Mouse (Mus musculus) cerebellum, postnatal 10 days (tissue): ENCODE results near the gene Foxn3.

ENCODE experiments used
- DNase-seq, 2 experiments: peaks; one replicate each; pipeline ENCODE4 v3.0.0; 2021; ENCODE audit warnings: mixed read lengths in 2 of 2

The Foxn3 gene

DNA sequence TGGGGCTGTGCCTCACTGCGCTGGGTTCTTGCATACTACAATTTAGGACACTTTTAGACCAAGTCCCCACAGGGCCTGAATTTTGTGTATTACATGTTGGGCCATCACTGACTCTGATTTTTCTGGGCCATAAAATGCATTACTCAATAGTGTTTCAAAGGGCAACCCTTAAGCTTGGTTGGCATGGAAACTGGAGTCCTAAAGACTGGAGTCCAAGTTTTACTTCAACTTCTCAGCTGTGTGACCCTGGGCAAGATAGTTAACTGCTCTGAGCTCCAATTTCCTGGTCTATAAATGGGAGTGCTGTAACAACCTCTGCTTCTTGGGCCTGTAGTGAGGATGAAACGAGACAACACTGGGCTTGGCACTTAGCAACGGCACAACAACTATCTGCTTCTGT, 215.9 kb downstream of the Foxn3 start:
- DNase-seq: no peak

GRCm38 (mm10) chr12:99346982-99347381, 216.4 kb downstream of the Foxn3 start:
- no peak for DNase-seq

DNA sequence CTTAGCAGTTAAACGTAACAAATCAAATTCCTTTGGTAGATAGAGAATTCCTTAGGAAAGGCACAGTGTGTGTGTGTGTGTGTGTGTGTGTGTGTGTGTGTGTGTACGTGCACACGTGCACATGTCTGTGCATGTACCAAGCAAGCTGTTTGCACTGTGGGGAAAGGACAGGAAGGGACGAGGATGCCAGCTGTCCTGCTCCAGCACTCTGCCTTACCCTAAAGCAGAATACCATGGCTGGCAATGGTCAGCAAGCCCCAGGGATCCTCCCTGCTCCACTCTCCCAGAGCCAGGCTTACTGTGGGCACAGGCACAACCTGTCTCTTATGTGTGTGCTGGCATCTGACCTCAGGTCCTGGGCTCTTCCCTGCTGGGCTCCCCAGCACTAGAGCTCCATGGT, 218.1 kb downstream of the Foxn3 start:
- peak; percentile 53 to 62 for DNase-seq

GRCm38 (mm10) chr12:99343378-99343777, 220.0 kb downstream of the Foxn3 start:
- no peak for DNase-seq

- no peak for DNase-seq
Observed at GRCm38 (mm10) chr12:99342160-99342559, 221.2 kb downstream of the Foxn3 start.

DNA sequence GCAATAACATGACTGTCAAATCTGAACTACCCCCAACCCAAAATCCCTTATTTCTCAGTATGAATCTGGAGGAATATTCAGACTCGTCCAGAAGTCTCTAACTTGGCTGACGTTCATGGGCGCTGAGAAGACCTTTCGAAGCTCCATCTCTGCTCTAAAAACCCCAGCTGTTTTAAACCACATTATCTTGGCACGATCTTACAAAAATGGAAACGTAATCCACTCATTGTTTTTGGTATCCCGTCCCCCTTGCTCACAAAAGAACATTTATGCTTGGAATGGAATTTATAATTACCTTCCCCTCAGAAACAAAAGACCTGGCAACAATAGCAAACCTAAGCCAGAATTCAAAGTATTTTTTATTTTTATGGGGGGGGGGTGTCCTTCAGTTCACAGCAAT, 221.6 kb downstream of the Foxn3 start:
- DNase-seq: no peak

GRCm38 (mm10) chr12:99340418-99341182, 222.8 kb downstream of the Foxn3 start:
- DNase-seq: no peak

DNA sequence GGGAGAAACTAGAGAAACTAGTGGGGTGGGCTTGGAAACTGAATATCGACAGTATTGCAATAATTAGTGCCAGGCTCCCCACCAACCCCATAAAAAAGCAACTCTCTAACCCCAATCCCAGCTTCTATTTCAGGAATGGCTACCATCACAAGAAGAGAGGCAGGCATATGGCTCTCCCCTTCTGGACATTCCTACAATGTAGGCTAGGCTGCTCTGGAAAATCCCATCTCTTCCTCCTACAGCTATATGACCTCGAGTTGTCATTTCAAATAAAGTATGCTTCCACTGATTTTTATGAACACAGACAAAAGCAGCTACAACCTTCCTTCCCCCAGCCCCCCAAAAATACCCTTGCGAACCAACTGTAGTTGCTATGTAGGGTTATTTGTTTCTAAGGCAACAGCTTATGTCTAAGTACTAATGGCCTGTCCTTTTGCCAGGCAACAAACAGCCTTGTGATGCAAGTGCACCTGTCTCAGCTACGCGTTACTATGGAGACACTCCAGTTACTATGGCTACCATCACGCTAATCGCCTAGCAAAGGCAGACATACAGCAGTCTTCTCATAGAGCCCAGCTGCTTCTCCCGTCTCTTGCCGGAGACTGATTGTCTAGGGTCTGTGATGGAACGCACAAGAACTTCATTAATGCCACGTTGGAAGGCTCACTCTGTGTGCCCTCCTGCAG, 223.6 kb downstream of the Foxn3 start:
- DNase-seq: peak; percentile 90 to 91

- no peak for DNase-seq
Observed at GRCm38 (mm10) chr12:99338754-99339153, 224.6 kb downstream of the Foxn3 start.

GRCm38 (mm10) chr12:99337171-99337435, 226.3 kb downstream of the Foxn3 start:
- DNase-seq: peak; percentile 54 to 57

DNA sequence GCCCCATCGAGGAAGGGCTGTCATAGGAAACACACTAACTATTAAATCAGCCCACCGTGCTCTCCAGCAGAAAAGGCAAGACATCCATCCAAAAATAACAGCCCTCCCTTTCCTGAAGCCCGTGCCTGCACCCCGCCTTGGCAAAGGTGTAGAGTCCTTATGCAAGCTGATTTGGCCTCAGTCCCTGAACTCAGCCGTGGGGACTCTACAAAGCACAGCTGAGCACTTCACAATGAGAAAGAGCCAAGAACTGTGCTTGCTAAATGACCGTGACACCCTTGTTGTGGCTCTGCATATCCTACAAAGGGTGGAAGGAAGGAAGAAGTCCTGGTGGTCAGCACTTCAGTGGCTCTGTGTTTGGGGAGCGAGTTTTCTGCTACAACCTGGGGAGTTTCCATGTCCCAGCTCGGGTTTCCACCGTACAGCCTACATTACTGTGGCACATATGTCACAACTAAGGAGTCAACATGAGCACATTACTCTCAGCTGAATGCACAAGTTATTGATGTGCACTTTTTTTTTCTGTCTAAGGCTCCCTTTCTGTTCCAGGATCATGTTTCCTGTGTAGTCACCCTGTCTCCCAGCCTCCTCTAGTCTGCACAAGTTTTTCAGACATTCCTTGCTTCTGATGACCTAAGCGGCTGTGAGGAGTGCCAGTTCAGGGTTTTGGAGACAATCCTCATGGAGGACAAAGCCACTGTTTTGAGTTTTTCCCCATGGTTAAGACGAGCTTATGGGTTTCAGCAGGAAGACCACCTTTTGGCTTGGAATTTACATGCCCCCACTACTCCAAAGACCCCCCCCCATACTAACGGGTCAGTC, 226.8 kb downstream of the Foxn3 start:
- peak; percentile 93 to 95 for DNase-seq

DNA sequence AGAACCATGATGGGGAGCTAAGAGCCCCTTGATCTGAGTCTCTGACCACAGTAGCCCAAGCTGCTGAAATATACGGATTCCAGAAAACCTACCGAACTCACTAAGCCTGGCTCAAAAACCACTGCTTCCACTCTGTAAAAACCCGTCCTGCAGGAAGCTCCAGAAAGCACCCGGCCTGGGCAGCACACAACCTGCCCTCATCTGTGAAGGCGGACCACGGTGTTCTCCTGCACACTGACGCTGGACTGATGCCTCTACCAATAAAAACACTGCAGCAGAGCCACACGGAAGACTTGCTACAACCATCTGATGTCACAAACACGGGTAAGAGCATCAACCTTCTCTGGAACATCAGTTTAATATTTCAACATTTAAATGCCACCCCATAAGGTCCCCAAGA, 227.8 kb downstream of the Foxn3 start:
- peak; percentile 33 to 40 for DNase-seq

- peak in 1 of 2 experiments; percentile 46 for DNase-seq
Observed at GRCm38 (mm10) chr12:99334026-99334425, 229.4 kb downstream of the Foxn3 start.

- peak; percentile 70 to 80 for DNase-seq
Observed at GRCm38 (mm10) chr12:99333304-99333968, 229.9 kb downstream of the Foxn3 start.

GRCm38 (mm10) chr12:99332144-99332807, 231.1 kb downstream of the Foxn3 start:
- DNase-seq: peak; percentile 57

GRCm38 (mm10) chr12:99331341-99331947, 231.9 kb downstream of the Foxn3 start:
- DNase-seq: no peak

- DNase-seq: peak; percentile 60 to 66
Observed at GRCm38 (mm10) chr12:99330822-99331285, 232.5 kb downstream of the Foxn3 start.

DNA sequence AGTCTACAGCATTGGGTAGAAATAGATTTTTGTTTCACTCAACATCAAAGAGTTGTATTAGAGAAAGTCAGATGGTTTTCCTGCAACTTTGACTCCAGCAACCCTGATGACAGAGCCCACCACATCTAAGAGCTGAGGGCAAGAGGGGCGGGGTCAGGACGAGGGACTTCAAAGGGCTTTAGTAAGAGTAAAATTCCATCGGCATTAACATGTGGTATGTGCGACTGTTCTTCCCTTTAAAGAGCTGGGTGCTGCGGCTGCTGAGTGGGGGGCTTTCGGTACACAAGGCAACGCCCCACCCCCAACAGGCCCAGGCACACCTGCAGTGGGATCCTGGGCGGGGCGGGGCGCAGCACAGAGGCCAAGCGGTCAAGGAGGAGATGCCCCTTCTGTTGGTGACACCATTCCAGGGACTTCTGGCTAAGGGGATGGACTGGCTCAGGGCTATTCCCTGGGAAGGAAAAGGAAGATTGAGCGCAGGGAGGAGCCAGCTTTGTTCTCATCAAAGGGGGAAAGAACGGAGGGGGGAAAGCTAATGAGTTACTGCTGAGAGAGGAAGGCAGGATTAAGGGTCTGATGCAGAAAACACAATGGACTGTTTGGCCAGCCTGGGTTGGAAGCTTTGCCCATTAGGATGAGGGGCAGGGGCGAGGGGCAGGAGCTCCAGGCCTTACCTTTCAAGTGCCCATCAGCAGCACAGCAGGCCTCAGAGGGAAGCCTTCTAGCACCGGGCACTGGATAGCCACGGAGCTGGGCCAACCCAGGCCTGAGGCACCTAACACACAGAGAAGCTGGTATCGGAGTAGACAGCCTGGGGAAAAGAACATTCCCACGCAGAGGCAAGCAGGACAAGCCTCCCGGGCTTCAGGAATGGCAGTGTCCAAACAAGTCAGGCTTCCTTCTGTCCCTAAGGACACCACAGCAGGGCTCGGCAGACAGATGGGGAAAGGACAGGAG, 233.8 kb downstream of the Foxn3 start:
- DNase-seq: peak; percentile 43 to 45

GRCm38 (mm10) chr12:99326157-99326556, 237.2 kb downstream of the Foxn3 start:
- DNase-seq: no peak

GRCm38 (mm10) chr12:99321633-99322431, 241.6 kb downstream of the Foxn3 start:
- DNase-seq: peak; percentile 57 to 62
